Mouse (Mus musculus) midbrain, postnatal 0 days (tissue): ENCODE measurements around the gene Rrp1. TPM values are rescaled to one million over a fixed set of nuclear protein-coding genes. Genes with fewer than 3 reads are reported as not detected.
"Not testable (repeated sequence)": the region's sequence is repeated elsewhere in the genome, so short reads cannot be mapped to it uniquely, and the experiment has no call there.

Source experiments
- ATAC-seq: fragments of 200-750 bp; cut with Nextera tagmentation; 2 replicates; pipeline ENCODE4 v1.8.0; 2017; ENCODE audit warnings: moderate number of reproducible peaks, mild to moderate bottlenecking, moderate TSS enrichment, moderate library complexity; ENCODE audit not compliant: low FRiP score
- DNase-seq: peaks from one replicate; pipeline ENCODE4 v3.0.0-alpha.2; 2015; ENCODE audit warnings: low spot score
- H3K27ac ChIP-seq: fragments of 300-500 bp; sonication (generic); 2 replicates; pipeline ENCODE4 v1.5.1; 2014; ENCODE audit warnings: low read depth, mild to moderate bottlenecking, low read length, mixed read lengths
- H3K27me3 ChIP-seq: fragments of 300-500 bp; sonication (generic); 2 replicates; pipeline ENCODE4 v1.6.1; 2014; ENCODE audit warnings: low read length, control low read depth, mixed read lengths; ENCODE audit not compliant: insufficient read depth
- H3K36me3 ChIP-seq: fragments of 300-500 bp; sonication (generic); 2 replicates; pipeline ENCODE4 v1.6.1; 2014; ENCODE audit warnings: low read length, control low read depth, mixed read lengths; ENCODE audit not compliant: insufficient read depth
- H3K4me1 ChIP-seq: fragments of 300-500 bp; sonication (generic); 2 replicates; pipeline ENCODE4 v1.6.1; 2014; ENCODE audit warnings: mild to moderate bottlenecking, control low read depth, antibody characterized with exemption, low read length, mixed read lengths; ENCODE audit not compliant: insufficient read depth
- H3K4me2 ChIP-seq: fragments of 300-500 bp; sonication (generic); 2 replicates; pipeline ENCODE4 v1.6.1; 2014; ENCODE audit warnings: low read depth, mild to moderate bottlenecking, low read length, mixed read lengths; ENCODE audit not compliant: poor library complexity, severe bottlenecking
- H3K4me3 ChIP-seq: fragments of 300-500 bp; sonication (generic); 2 replicates; pipeline ENCODE4 v1.5.1; 2014; ENCODE audit warnings: low read depth, mild to moderate bottlenecking, low read length, moderate library complexity
- H3K9ac ChIP-seq: fragments of 300-500 bp; sonication (generic); replicated peaks from 2 replicates; pipeline ENCODE4 v1.6.1; 2014; ENCODE audit warnings: mild to moderate bottlenecking, low read length, moderate library complexity, mixed read lengths; ENCODE audit not compliant: poor library complexity, severe bottlenecking
- H3K9me3 ChIP-seq: fragments of 300-500 bp; sonication (generic); 2 replicates; pipeline ENCODE4 v1.6.1; 2016; ENCODE audit warnings: low read length, control low read depth
- CTCF ChIP-seq: IDR thresholded peaks from 2 replicates; pipeline ENCODE4 v1.5.1; 2016; ENCODE audit warnings: antibody characterized with exemption, mild to moderate bottlenecking
- WGBS: fragments of 180-500 bp; shearing (Covaris S2); extraction: QIAGEN DNeasy Blood & Tissue Kit; methylation state at CpG from one replicate; pipeline ENCODE4 v1.1.7; 2014; 5-methylcytosine and 5-hydroxymethylcytosine counted together
- polyA plus RNA-seq: library from polyadenylated mRNA; unstranded; fragments of >200 nt; fragmentation: Nextera tagmentation; extraction: Ambion mirVana; gene quantifications from 2 replicates; pipeline ENCODE4 v1.2.1, GENCODE M21; 2015
- total RNA-seq: library from RNA; depleted of rRNA; stranded (reverse); fragments of >200 nt; gene quantifications from 2 replicates; pipeline ENCODE4 v1.2.3, GENCODE M21; 2014

The Rrp1 gene
- total and polyA plus RNA-seq, 2 experiments from 2014 or later, result 219 to 462 TPM

GRCm38 (mm10) chr10:78363366-78363765 lies 49.5 kb downstream of the Rrp1 start:
- no peak overlapping the region for H3K4me3 ChIP-seq
- no peaks in the 10 kb centered on the region for H3K36me3 ChIP-seq
- no peak for TF ChIP-seq CTCF
- H3K4me1 ChIP-seq, result no peaks in the 10 kb centered on the region
- 93% methylated on average over 6 of the region's 6 CpGs for whole genome bisulfite sequencing
- H3K9ac ChIP-seq, result no peak overlapping the region
- H3K4me2 ChIP-seq, result no peak overlapping the region
- no peak for DNase-seq
- no peak for ATAC-seq
- no peaks in the 10 kb centered on the region for H3K27me3 ChIP-seq
- H3K27ac ChIP-seq, result no peak overlapping the region
- no peaks in the 10 kb centered on the region for H3K9me3 ChIP-seq

- 76% methylated on average over 2 of the region's 2 CpGs for WGBS
- H3K4me1 ChIP-seq, result no peaks in the 10 kb centered on the region
- no peak for ATAC-seq
Observed at GRCm38 (mm10) chr10:78361951-78362350, 50.9 kb downstream of the Rrp1 start.

GRCm38 (mm10) chr10:78360290-78360711 lies 52.5 kb downstream of the Rrp1 start:
- ATAC-seq (no peak), DNase-seq (peak; percentile 46)
- no peak for TF ChIP-seq CTCF
- Histone ChIP-seq H3K27ac (no peak overlapping the region), H3K36me3 (no peaks in the 10 kb centered on the region), H3K4me2 (no peak overlapping the region), H3K9ac (no peak overlapping the region), H3K4me3 (no peak overlapping the region), H3K4me1 (no peaks in the 10 kb centered on the region), H3K9me3 (no peaks in the 10 kb centered on the region), H3K27me3 (no peaks in the 10 kb centered on the region)
- 74% methylated on average over 3 of the region's 3 CpGs for WGBS

More at GRCm38 (mm10) chr10:78361951-78362350, 50.9 kb downstream of the Rrp1 start:
- Histone ChIP-seq H3K4me2 (no peak overlapping the region), H3K27me3 (no peaks in the 10 kb centered on the region), H3K9ac (no peak overlapping the region), H3K9me3 (no peaks in the 10 kb centered on the region), H3K27ac (no peak overlapping the region), H3K36me3 (no peaks in the 10 kb centered on the region), H3K4me3 (no peak overlapping the region)
- no peak for DNase-seq
- no peak for TF ChIP-seq CTCF

DNA sequence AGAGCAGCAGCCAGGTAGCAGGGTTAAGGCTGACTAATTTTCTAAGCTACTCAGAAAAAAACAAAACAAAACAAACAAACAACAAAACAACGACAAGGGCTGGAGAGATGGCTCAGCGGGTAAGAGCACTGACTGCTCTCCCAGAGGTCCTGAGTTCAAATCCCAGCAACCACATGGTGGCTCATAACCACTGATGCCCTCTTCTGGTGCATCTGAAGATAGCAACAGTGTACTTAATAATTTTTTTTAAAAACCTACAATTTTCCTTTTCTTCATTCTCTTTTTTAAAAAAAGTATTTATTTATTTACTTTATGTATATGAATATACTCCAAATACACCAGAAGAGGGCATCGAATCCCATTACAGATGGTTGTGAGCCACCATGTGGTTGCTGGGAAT lies 53.8 kb downstream of the Rrp1 start:
- TF ChIP-seq CTCF, result peak; percentile 19; the same call in 1 of the 2 replicates
- DNase-seq, H3K27ac ChIP-seq, H3K27me3 ChIP-seq, H3K4me3 ChIP-seq, H3K9ac ChIP-seq, H3K36me3 ChIP-seq, H3K4me1 ChIP-seq, ATAC-seq, H3K4me2 ChIP-seq, H3K9me3 ChIP-seq: not testable (repeated sequence)
- WGBS, result 94% methylated on average over 3 of the region's 3 CpGs

DNA sequence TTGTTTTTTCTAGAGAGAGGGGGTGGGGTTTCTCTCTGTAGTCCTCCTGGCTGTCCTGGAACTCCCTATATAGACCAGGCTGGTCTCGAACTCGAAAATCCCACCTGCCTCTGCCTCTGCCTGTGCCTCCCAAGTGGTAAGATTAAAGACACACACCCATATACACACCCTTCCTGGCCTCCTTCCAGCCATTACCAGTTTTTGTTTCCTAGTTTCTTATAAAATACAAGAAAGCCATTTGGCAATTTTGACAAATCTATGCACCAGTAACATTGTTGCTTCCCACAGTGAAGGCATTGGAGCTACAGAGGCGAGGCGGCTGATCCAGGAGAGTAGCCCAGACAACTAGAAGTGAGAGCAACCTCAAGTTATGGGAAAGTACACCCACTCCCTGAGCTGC lies 54.6 kb downstream of the Rrp1 start:
- H3K9me3 ChIP-seq, result no peaks in the 10 kb centered on the region
- no peaks in the 10 kb centered on the region for H3K27me3 ChIP-seq
- H3K36me3 ChIP-seq, result no peaks in the 10 kb centered on the region
- no peak for DNase-seq
- no peak overlapping the region for H3K4me3 ChIP-seq
- H3K4me1 ChIP-seq, result no peaks in the 10 kb centered on the region
- TF ChIP-seq CTCF, result no peak
- 89% methylated on average over 4 of the region's 4 CpGs for WGBS
- no peak for ATAC-seq
- H3K9ac ChIP-seq, result no peak overlapping the region
- no peak overlapping the region for H3K4me2 ChIP-seq
- H3K27ac ChIP-seq, result no peak overlapping the region

DNA sequence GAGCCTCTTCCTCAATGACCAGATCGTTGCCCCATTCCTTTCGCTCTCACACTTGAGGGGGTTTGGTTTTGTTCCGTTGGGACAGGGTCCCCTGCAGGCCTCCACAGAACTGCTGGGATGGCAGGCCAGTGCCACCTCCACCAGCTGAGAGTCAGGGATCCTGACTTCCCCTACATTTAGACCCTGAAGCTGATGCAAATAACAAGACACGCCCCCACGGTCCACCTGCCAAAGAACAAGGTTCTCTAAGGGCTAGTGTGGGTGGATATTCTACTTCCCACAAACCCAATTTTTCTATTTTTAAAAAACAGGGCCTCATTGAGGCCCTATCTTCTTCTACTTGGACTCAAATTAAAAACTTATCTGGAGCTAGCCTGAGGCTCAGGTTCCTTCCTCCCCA lies 55.1 kb downstream of the Rrp1 start:
- Histone ChIP-seq H3K27ac (no peak overlapping the region), H3K4me2 (no peak overlapping the region), H3K36me3 (no peaks in the 10 kb centered on the region), H3K27me3 (no peaks in the 10 kb centered on the region), H3K9me3 (no peaks in the 10 kb centered on the region), H3K4me1 (no peaks in the 10 kb centered on the region), H3K9ac (no peak overlapping the region), H3K4me3 (no peak overlapping the region)
- ATAC-seq (no peak), DNase-seq (no peak)
- WGBS, result 88% methylated on average over 5 of the region's 5 CpGs
- no peak for TF ChIP-seq CTCF
